Mouse (Mus musculus) neural tube, embryonic 11.5 days (tissue): ENCODE measurements around the gene Ahsg. TPM values are rescaled to one million over a fixed set of nuclear protein-coding genes. Genes with fewer than 3 reads are reported as not detected.

Experiments
- ATAC-seq: fragments of 200-750 bp; cut with Nextera tagmentation; 2 replicates; pipeline ENCODE4 v1.8.0; 2017; ENCODE audit warnings: moderate number of reproducible peaks, mild to moderate bottlenecking, moderate TSS enrichment, moderate library complexity; ENCODE audit not compliant: insufficient read depth, low FRiP score, low TSS enrichment
- DNase-seq: peaks from one replicate; pipeline ENCODE4 v3.0.0-alpha.2; 2015; ENCODE audit warnings: low spot score
- H3K27ac ChIP-seq: fragments of 300-500 bp; sonication (generic); 2 replicates; pipeline ENCODE4 v1.5.1; 2014; ENCODE audit warnings: low read depth, mild to moderate bottlenecking, low read length
- H3K27me3 ChIP-seq: fragments of 300-500 bp; sonication (generic); 2 replicates; pipeline ENCODE4 v1.6.1; 2014; ENCODE audit warnings: mild to moderate bottlenecking, low read length, mixed read lengths; ENCODE audit not compliant: control insufficient read depth, insufficient read depth
- H3K36me3 ChIP-seq: fragments of 300-500 bp; sonication (generic); 2 replicates; pipeline ENCODE4 v1.6.1; 2014; ENCODE audit warnings: mild to moderate bottlenecking, low read length, moderate library complexity, mixed read lengths; ENCODE audit not compliant: control insufficient read depth, insufficient read depth
- H3K4me1 ChIP-seq: fragments of 300-500 bp; sonication (generic); 2 replicates; pipeline ENCODE4 v1.6.1; 2014; ENCODE audit warnings: low read length, mixed read lengths; ENCODE audit not compliant: control insufficient read depth, insufficient read depth
- H3K4me2 ChIP-seq: fragments of 300-500 bp; sonication (generic); 2 replicates; pipeline ENCODE4 v1.6.1; 2014; ENCODE audit warnings: low read depth, mild to moderate bottlenecking, moderate library complexity
- H3K4me3 ChIP-seq: fragments of 300-500 bp; sonication (generic); 2 replicates; pipeline ENCODE4 v1.5.1; 2014; ENCODE audit warnings: low read depth, low read length
- H3K9ac ChIP-seq: fragments of 300-500 bp; sonication (generic); 2 replicates; pipeline ENCODE4 v1.6.1; 2014; ENCODE audit warnings: mild to moderate bottlenecking, low read length
- H3K9me3 ChIP-seq: fragments of 300-500 bp; sonication (generic); 2 replicates; pipeline ENCODE4 v1.6.1; 2016; ENCODE audit warnings: low read length; ENCODE audit not compliant: control insufficient read depth
- WGBS: fragments of 180-500 bp; shearing (Covaris S2); extraction: QIAGEN DNeasy Blood & Tissue Kit; methylation state at CpG from one replicate; pipeline ENCODE4 v1.1.7; 2014; 5-methylcytosine and 5-hydroxymethylcytosine counted together
- polyA plus RNA-seq: library from polyadenylated mRNA; unstranded; fragments of >200 nt; fragmentation: Nextera tagmentation; extraction: Ambion mirVana; gene quantifications from 2 replicates; pipeline ENCODE4 v1.2.1, GENCODE M21; 2014

Ahsg gene
- polyA plus RNA-seq, 1 experiment from 2014 or later = not detected

GRCm38 (mm10) chr16:22918664-22919312 is 27.7 kb downstream of the Ahsg start:
- no peak overlapping the region for H3K4me2 ChIP-seq
- no peaks in the 10 kb centered on the region for H3K27me3 ChIP-seq
- ATAC-seq (no peak), DNase-seq (no peak)
- H3K36me3 ChIP-seq = no peaks in the 10 kb centered on the region
- H3K27ac ChIP-seq = no peak overlapping the region
- no peak overlapping the region for H3K9ac ChIP-seq
- no peaks in the 10 kb centered on the region for H3K4me1 ChIP-seq
- no peak overlapping the region for H3K4me3 ChIP-seq
- no peaks in the 10 kb centered on the region for H3K9me3 ChIP-seq
- WGBS = 81% methylated on average over 15 of the region's 15 CpGs

- DNase-seq (no peak), ATAC-seq (no peak)
- Histone ChIP-seq H3K27ac (no peak overlapping the region), H3K4me2 (no peak overlapping the region), H3K27me3 (no peaks in the 10 kb centered on the region), H3K4me1 (no peaks in the 10 kb centered on the region), H3K9me3 (no peaks in the 10 kb centered on the region), H3K36me3 (no peaks in the 10 kb centered on the region), H3K9ac (no peak overlapping the region), H3K4me3 (no peak overlapping the region)
- 72% methylated on average over 18 of the region's 18 CpGs for WGBS
Measured at GRCm38 (mm10) chr16:22919971-22920854, 29.1 kb downstream of the Ahsg start.

- no peak overlapping the region for H3K9ac ChIP-seq
- WGBS = 95% methylated on average over 5 of the region's 5 CpGs
- no peaks in the 10 kb centered on the region for H3K27me3 ChIP-seq
- H3K4me2 ChIP-seq = no peak overlapping the region
- H3K4me3 ChIP-seq = no peak overlapping the region
- no peaks in the 10 kb centered on the region for H3K4me1 ChIP-seq
- ATAC-seq (no peak), DNase-seq (no peak)
- H3K9me3 ChIP-seq = no peaks in the 10 kb centered on the region
- H3K27ac ChIP-seq = no peak overlapping the region
- no peaks in the 10 kb centered on the region for H3K36me3 ChIP-seq
Measured at GRCm38 (mm10) chr16:22921761-22922160, 30.7 kb downstream of the Ahsg start.

- Histone ChIP-seq H3K4me2 (no peak overlapping the region), H3K4me1 (no peaks in the 10 kb centered on the region), H3K27me3 (no peaks in the 10 kb centered on the region), H3K36me3 (no peaks in the 10 kb centered on the region), H3K9ac (no peak overlapping the region), H3K9me3 (no peaks in the 10 kb centered on the region), H3K4me3 (no peak overlapping the region), H3K27ac (no peak overlapping the region)
- ATAC-seq (no peak), DNase-seq (no peak)
- 81% methylated on average over 4 of the region's 4 CpGs for WGBS
Measured at GRCm38 (mm10) chr16:22922433-22922832, 31.4 kb downstream of the Ahsg start.

GRCm38 (mm10) chr16:22929575-22929974 is 38.5 kb downstream of the Ahsg start:
- Histone ChIP-seq H3K9me3 (no peaks in the 10 kb centered on the region), H3K27me3 (no peaks in the 10 kb centered on the region), H3K36me3 (no peaks in the 10 kb centered on the region), H3K4me2 (no peak overlapping the region), H3K9ac (no peak overlapping the region), H3K4me3 (no peak overlapping the region), H3K27ac (no peak overlapping the region), H3K4me1 (no peaks in the 10 kb centered on the region)
- ATAC-seq (no peak), DNase-seq (no peak)
- WGBS = 80% methylated on average over 6 of the region's 6 CpGs

GRCm38 (mm10) chr16:22931431-22932200 is 40.5 kb downstream of the Ahsg start:
- WGBS = 91% methylated on average over 11 of the region's 11 CpGs
- no peak overlapping the region for H3K4me2 ChIP-seq
- H3K4me1 ChIP-seq = no peaks in the 10 kb centered on the region
- DNase-seq = no peak
- H3K4me3 ChIP-seq = no peak overlapping the region
- no peak overlapping the region for H3K9ac ChIP-seq
- ATAC-seq = no peak
- H3K9me3 ChIP-seq = no peaks in the 10 kb centered on the region
- H3K27ac ChIP-seq = no peak overlapping the region
- H3K36me3 ChIP-seq = no peaks in the 10 kb centered on the region
- no peaks in the 10 kb centered on the region for H3K27me3 ChIP-seq

GRCm38 (mm10) chr16:22937631-22938030 is 46.6 kb downstream of the Ahsg start:
- no peak for ATAC-seq
- no peak for DNase-seq

GRCm38 (mm10) chr16:22938541-22938940 is 47.5 kb downstream of the Ahsg start:
- H3K4me3 ChIP-seq = no peak overlapping the region
- ATAC-seq = no peak

More at GRCm38 (mm10) chr16:22937631-22938030, 46.6 kb downstream of the Ahsg start:
- H3K4me2 ChIP-seq = no peak overlapping the region
- no peaks in the 10 kb centered on the region for H3K9me3 ChIP-seq
- H3K27ac ChIP-seq = no peak overlapping the region
- H3K9ac ChIP-seq = no peak overlapping the region
- H3K27me3 ChIP-seq = no peaks in the 10 kb centered on the region
- 90% methylated on average over 12 of the region's 12 CpGs for WGBS
- no peaks in the 10 kb centered on the region for H3K4me1 ChIP-seq
- no peaks in the 10 kb centered on the region for H3K36me3 ChIP-seq
- no peak overlapping the region for H3K4me3 ChIP-seq

More at GRCm38 (mm10) chr16:22938541-22938940, 47.5 kb downstream of the Ahsg start:
- Histone ChIP-seq H3K27ac (no peak overlapping the region), H3K9me3 (no peaks in the 10 kb centered on the region), H3K4me2 (no peak overlapping the region), H3K27me3 (no peaks in the 10 kb centered on the region), H3K9ac (no peak overlapping the region), H3K4me1 (no peaks in the 10 kb centered on the region), H3K36me3 (no peaks in the 10 kb centered on the region)
- WGBS = 77% methylated on average over 2 of the region's 2 CpGs
- DNase-seq = no peak
